Mouse (Mus musculus): ENCODE data around the gene Afmid. TPM values are rescaled to one million over a fixed set of nuclear protein-coding genes. Genes with fewer than 3 reads are reported as not detected.

Gene Afmid
- polyA plus RNA-seq, 1 experiment from 2014 or later = 5.7 TPM

DNA sequence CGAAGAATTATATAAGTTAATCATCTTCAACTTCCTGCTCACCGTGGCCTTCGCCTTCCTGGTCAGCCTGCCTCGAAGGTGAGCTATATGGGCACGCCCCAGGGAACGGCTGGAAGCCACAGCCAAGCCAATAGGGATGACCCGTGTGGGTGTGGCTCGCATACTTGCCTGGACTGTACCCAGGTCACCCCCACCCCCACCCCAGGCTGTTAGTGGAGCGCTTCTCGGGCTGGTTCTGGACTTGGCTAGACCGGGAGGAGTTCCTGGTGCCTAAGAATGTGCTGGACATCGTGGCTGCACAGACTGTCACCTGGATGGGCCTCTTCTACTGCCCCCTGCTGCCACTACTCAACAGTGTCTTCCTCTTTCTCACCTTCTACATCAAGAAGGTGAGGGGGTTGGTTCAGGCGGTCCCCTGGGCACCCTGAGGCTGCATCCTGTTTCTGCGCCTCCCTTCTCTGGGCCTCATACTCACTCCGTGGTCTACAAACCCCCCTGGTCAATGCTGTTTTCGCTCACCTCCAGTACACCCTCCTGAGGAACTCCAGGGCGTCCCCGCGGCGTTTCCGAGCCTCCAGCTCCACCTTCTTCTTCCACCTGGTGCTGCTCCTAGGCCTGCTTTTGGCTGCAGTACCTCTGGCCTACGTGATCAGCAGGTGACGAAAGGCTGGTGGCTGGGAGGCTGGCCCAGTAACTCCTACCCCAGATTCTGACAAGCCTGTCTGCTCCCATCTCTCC is 34.9 kb upstream of the Afmid start:
- H3K27me3 ChIP-seq (replicated peaks; ENCODE audit: control insufficient read depth, insufficient read depth, low read length) = 0 out of 2 replicates have a peak, but pooled peaks cover 5% of the 10 kb centered on the region
- H3K36me3 ChIP-seq (ENCODE audit: control insufficient read depth, insufficient read depth, low read length) = no peaks in the 10 kb centered on the region
- ATAC-seq (no peak), DNase-seq (ENCODE audit: low spot score) (no peak)
- no peaks in the 10 kb centered on the region for H3K4me1 ChIP-seq (ENCODE audit: control insufficient read depth, insufficient read depth, low read length)
- peak overlapping the region; percentile 12; the same call in 1 of the 2 replicates for H3K4me2 ChIP-seq (ENCODE audit: low read length)
- H3K27ac ChIP-seq (ENCODE audit: low read depth, low read length) = no peak overlapping the region
- no peak overlapping the region for H3K4me3 ChIP-seq (ENCODE audit: low read depth, low read length)
- no peaks in the 10 kb centered on the region for H3K9me3 ChIP-seq (replicated peaks; ENCODE audit: control insufficient read depth, low read length)
- no peak overlapping the region for H3K9ac ChIP-seq (ENCODE audit: low read length)
- 37% methylated on average over 23 of the region's 23 CpGs for WGBS

DNA sequence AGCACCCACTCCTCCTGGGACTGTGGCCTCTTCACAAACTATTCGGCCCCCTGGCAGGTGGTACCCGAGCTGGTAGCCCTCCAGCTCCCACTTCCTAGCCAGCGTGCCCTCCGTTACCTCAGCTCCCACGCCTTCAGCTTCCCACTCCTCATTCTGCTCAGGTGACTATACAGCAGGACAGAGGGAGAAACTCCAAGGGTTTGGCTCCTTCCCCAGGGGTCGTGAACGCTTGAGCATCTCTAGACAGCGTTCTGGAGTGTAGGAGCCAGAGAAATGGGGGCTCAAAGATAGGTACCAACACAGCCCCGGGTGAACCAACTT is 34.3 kb upstream of the Afmid start:
- WGBS = 90% methylated on average over 9 of the region's 9 CpGs
- ATAC-seq (no peak), DNase-seq (ENCODE audit: low spot score) (no peak)
- no peaks in the 10 kb centered on the region for H3K36me3 ChIP-seq (ENCODE audit: control insufficient read depth, insufficient read depth, low read length)
- no peak overlapping the region for H3K9ac ChIP-seq (ENCODE audit: low read length)
- no peaks in the 10 kb centered on the region for H3K9me3 ChIP-seq (replicated peaks; ENCODE audit: control insufficient read depth, low read length)
- H3K4me3 ChIP-seq (ENCODE audit: low read depth, low read length) = no peak overlapping the region
- H3K27me3 ChIP-seq (replicated peaks; ENCODE audit: control insufficient read depth, insufficient read depth, low read length) = 0 out of 2 replicates have a peak, but pooled peaks cover 5% of the 10 kb centered on the region
- H3K27ac ChIP-seq (ENCODE audit: low read depth, low read length) = no peak overlapping the region
- no peak overlapping the region for H3K4me2 ChIP-seq (ENCODE audit: low read length)
- no peaks in the 10 kb centered on the region for H3K4me1 ChIP-seq (ENCODE audit: control insufficient read depth, insufficient read depth, low read length)

DNA sequence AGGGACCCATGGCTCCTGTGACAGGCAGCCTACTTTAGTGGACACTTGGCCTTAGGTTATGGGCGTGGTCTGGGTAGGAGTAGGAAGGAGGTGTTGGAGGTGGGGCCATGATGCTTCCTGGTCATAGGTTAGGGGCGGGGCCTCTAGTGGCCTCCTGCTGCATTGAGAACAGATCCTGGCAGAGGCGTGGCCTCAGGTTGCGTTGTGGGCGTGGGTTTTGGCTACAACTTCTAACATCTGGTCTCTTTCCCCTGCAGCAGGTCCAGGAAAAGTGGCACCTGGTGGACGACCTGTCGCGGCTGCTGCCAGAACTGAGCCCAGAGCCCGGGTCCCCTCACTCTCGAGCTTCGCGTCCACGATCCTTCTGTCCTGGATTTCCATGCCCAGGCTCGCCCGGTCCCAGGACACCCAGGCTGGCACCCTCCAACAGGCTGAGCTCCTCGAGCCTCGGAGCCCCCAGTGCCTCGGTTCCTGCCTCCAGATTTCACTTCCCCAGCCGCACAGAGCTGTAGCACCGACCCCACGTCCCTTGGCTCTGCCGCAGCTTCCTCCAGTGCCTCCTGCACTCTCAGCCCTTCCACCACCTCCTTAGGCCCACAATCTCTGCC is 33.3 kb upstream of the Afmid start:
- ATAC-seq = no peak
- Histone ChIP-seq H3K36me3 (ENCODE audit: control insufficient read depth, insufficient read depth, low read length) (no peaks in the 10 kb centered on the region), H3K9me3 (replicated peaks; ENCODE audit: control insufficient read depth, low read length) (no peaks in the 10 kb centered on the region), H3K4me1 (ENCODE audit: control insufficient read depth, insufficient read depth, low read length) (no peaks in the 10 kb centered on the region), H3K4me2 (ENCODE audit: low read length) (no peak overlapping the region), H3K9ac (ENCODE audit: low read length) (no peak overlapping the region), H3K27me3 (replicated peaks; ENCODE audit: control insufficient read depth, insufficient read depth, low read length) (0 out of 2 replicates have a peak, but pooled peaks cover 5% of the 10 kb centered on the region), H3K4me3 (ENCODE audit: low read depth, low read length) (no peak overlapping the region), H3K27ac (ENCODE audit: low read depth, low read length) (no peak overlapping the region)
- DNase-seq (ENCODE audit: low spot score) = no peak
- 9% methylated on average over 22 of the region's 22 CpGs for WGBS

DNA sequence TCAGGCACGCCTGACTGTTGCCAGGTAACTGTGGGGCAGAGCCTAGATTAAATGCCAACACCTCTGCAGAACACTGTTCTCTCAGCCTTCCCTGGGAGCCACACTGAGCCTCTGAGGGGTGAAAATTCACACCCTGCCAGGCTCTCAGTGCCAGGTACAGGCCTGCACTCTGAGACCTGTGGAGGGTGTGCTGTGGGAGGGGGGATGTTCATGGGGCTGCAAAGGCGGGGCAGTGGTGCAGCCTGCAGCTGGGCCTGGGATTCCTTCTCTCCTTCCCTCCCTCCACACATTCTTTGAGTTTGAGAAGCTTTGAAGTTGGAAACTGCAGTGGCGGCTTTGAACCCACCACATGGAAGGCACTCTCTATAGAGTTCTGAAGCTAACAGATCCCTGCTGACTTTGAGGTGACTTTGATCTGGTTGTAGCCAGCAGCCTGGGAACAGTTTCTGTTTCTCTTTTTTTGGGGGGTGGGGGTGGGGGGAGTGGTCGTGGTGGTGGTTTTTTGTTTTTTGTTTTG is 31.6 kb upstream of the Afmid start:
- Histone ChIP-seq H3K36me3 (ENCODE audit: control insufficient read depth, insufficient read depth, low read length) (no peaks in the 10 kb centered on the region), H3K4me1 (ENCODE audit: control insufficient read depth, insufficient read depth, low read length) (no peaks in the 10 kb centered on the region), H3K4me3 (ENCODE audit: low read depth, low read length) (no peak overlapping the region), H3K9me3 (replicated peaks; ENCODE audit: control insufficient read depth, low read length) (no peaks in the 10 kb centered on the region), H3K27me3 (replicated peaks; ENCODE audit: control insufficient read depth, insufficient read depth, low read length) (0 out of 2 replicates have a peak, but pooled peaks cover 5% of the 10 kb centered on the region), H3K9ac (ENCODE audit: low read length) (no peak overlapping the region), H3K27ac (ENCODE audit: low read depth, low read length) (no peak overlapping the region), H3K4me2 (ENCODE audit: low read length) (no peak overlapping the region)
- no peak for ATAC-seq
- WGBS = 56% methylated on average over 4 of the region's 4 CpGs
- no peak for DNase-seq (ENCODE audit: low spot score)

DNA sequence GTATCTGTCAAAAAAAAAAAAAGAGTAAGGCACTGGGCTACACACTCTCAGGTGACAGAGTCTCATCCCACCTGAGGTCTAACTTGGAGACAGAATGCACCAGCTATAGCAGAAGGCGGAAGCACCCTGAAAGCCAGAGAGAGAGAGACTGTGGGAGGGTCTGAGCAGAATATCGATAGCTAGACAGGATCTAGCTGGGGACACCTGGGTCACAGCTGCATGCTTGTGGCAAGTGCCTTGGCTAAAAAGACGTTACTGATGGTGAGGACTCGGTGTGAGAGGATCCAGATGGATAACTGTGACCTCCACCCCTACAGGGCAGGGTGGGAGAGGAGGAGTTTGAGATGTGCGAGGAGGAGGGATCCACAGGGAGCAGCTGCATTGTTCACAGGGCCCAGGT is 28.8 kb upstream of the Afmid start:
- DNase-seq (ENCODE audit: low spot score) (no peak), ATAC-seq (no peak)
- 0 out of 2 replicates have a peak, but pooled peaks cover 3% of the 10 kb centered on the region for H3K27me3 ChIP-seq (replicated peaks; ENCODE audit: control insufficient read depth, insufficient read depth, low read length)
- H3K36me3 ChIP-seq (ENCODE audit: control insufficient read depth, insufficient read depth, low read length) = no peaks in the 10 kb centered on the region
- H3K9me3 ChIP-seq (replicated peaks; ENCODE audit: control insufficient read depth, low read length) = no peaks in the 10 kb centered on the region
- no peak overlapping the region for H3K27ac ChIP-seq (ENCODE audit: low read depth, low read length)
- WGBS = 51% methylated on average over 5 of the region's 5 CpGs
- no peak overlapping the region for H3K4me2 ChIP-seq (ENCODE audit: low read length)
- no peak overlapping the region for H3K4me3 ChIP-seq (ENCODE audit: low read depth, low read length)
- no peak overlapping the region for H3K9ac ChIP-seq (ENCODE audit: low read length)
- no peaks in the 10 kb centered on the region for H3K4me1 ChIP-seq (ENCODE audit: control insufficient read depth, insufficient read depth, low read length)

DNA sequence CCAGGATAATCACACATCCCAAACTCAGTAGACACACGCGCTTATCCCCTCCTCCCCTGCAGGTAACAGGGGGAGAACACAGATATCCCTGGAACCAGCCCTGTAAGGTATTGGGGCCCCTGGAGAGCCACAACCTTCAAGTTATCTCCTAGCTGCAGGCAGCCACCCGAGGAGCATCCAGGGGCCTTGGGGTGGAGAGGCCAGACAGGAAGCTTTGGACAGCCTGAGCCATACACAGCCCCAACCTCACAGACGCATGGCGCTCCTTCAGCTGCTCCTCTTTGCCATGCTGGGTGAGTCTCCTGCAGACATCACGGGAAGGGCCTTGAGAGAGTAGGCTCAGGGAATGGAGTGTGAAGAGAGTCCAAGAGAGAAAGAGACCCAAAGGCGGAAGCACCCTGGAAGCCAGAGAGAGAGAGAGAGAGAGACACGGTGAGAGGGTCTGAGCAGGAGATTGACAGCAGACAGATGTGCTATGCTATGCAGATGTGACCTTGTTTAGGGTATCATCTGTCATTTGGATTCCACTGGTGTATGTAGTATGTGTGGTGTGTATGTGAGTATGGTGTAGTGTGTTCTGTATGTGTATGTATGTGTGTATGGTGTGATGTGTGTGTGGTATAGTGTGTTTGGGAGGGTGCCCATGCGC is 28.1 kb upstream of the Afmid start, which contains the start of gene 6030468B19Rik:
Gene 6030468B19Rik (plus strand): TSS at position 150 of the 649 bp plus-strand sequence.
- Histone ChIP-seq H3K27me3 (replicated peaks; ENCODE audit: control insufficient read depth, insufficient read depth, low read length) (no peaks in the 10 kb centered on the region), H3K9me3 (replicated peaks; ENCODE audit: control insufficient read depth, low read length) (no peaks in the 10 kb centered on the region), H3K4me2 (ENCODE audit: low read length) (no peak within 1 kb of the TSS), H3K27ac (ENCODE audit: low read depth, low read length) (no peak within 1 kb of the TSS), H3K4me3 (ENCODE audit: low read depth, low read length) (no peak within 1 kb of the TSS), H3K9ac (ENCODE audit: low read length) (no peak within 1 kb of the TSS), H3K4me1 (ENCODE audit: control insufficient read depth, insufficient read depth, low read length) (no peaks in the 10 kb centered on the region), H3K36me3 (ENCODE audit: control insufficient read depth, insufficient read depth, low read length) (no peaks in the 10 kb centered on the region)
- ATAC-seq (no peak), DNase-seq (ENCODE audit: low spot score) (no peak)
- 65% methylated on average over 9 of the region's 9 CpGs for WGBS

DNA sequence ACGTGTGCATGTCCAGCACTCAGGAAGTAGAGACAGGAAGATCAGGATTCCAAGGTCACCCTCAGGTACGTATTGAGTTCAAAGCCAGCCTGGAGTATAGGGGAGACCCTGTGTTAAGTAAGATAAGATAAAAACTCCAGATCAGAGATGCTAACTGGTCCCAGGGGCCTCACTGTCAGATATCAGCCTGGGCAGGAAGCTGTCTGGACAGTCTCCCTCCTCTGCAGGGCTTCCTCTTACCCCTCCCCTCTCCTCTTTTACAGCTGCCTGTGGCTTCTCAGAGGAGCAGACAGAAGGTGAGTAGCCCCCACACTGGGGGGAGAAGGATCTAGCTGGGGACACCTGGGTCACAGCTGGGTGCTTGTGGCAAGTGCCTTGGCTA is 27.6 kb upstream of the Afmid start:
- H3K4me3 ChIP-seq (ENCODE audit: low read depth, low read length) = no peak overlapping the region
- no peak overlapping the region for H3K27ac ChIP-seq (ENCODE audit: low read depth, low read length)
- DNase-seq (ENCODE audit: low spot score) (no peak), ATAC-seq (no peak)
- no peak overlapping the region for H3K4me2 ChIP-seq (ENCODE audit: low read length)
- no peaks in the 10 kb centered on the region for H3K9me3 ChIP-seq (replicated peaks; ENCODE audit: control insufficient read depth, low read length)
- no peaks in the 10 kb centered on the region for H3K27me3 ChIP-seq (replicated peaks; ENCODE audit: control insufficient read depth, insufficient read depth, low read length)
- no peak overlapping the region for H3K9ac ChIP-seq (ENCODE audit: low read length)
- H3K4me1 ChIP-seq (ENCODE audit: control insufficient read depth, insufficient read depth, low read length) = no peaks in the 10 kb centered on the region
- 79% methylated on average over 2 of the region's 2 CpGs for WGBS
- H3K36me3 ChIP-seq (ENCODE audit: control insufficient read depth, insufficient read depth, low read length) = no peaks in the 10 kb centered on the region

DNA sequence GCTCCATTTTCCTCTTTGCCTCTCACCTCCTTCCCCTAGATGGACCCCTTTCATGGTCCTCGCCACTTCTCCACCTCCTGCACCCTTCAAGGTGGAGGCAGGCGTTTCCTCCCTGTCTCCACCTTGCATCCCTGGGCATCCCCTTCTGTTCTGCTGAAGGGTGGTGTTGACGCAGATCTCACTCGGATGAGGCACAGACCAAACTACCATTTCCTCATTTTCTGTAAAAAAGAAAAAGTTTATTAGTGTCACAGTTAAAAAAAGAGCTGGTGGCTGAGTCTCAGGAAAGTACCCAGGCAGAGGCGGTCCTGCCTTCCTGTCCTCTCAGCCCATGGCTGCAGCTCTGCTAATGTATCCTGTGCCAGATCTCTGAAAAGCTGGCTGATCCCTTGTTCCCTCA is 26.6 kb upstream of the Afmid start:
- Histone ChIP-seq H3K27me3 (replicated peaks; ENCODE audit: control insufficient read depth, insufficient read depth, low read length) (no peaks in the 10 kb centered on the region), H3K9me3 (replicated peaks; ENCODE audit: control insufficient read depth, low read length) (no peaks in the 10 kb centered on the region), H3K27ac (ENCODE audit: low read depth, low read length) (no peak overlapping the region), H3K36me3 (ENCODE audit: control insufficient read depth, insufficient read depth, low read length) (no peaks in the 10 kb centered on the region), H3K4me1 (ENCODE audit: control insufficient read depth, insufficient read depth, low read length) (no peaks in the 10 kb centered on the region), H3K4me2 (ENCODE audit: low read length) (no peak overlapping the region), H3K9ac (ENCODE audit: low read length) (no peak overlapping the region), H3K4me3 (ENCODE audit: low read depth, low read length) (no peak overlapping the region)
- no peak for ATAC-seq
- WGBS = 71% methylated on average over 5 of the region's 5 CpGs
- no peak for DNase-seq (ENCODE audit: low spot score)

DNA sequence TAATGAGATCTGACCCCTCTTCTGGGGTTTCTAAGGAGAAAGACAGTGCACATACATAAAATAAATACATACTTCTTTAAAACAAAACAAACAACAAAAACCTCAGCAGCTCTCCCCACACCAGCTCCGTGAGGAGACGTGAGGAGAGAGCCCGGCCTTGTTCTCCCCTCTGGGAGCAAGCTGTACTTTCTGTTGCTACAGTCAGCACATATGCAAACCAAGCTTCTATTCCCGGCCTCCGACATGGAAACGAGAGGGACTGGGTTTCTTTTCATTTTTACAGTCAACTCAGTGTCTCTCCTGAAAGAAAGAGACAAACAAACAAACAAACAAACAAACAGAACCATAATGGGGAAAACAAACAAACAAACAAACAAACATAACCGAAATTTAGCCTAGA is 25.7 kb upstream of the Afmid start:
- 88% methylated on average over 7 of the region's 7 CpGs for WGBS

More for the DNA sequence above, 25.7 kb upstream of the Afmid start:
- Histone ChIP-seq H3K4me3 (ENCODE audit: low read depth, low read length) (no peak overlapping the region), H3K9ac (ENCODE audit: low read length) (no peak overlapping the region), H3K4me2 (ENCODE audit: low read length) (no peak overlapping the region), H3K27me3 (replicated peaks; ENCODE audit: control insufficient read depth, insufficient read depth, low read length) (no peaks in the 10 kb centered on the region), H3K36me3 (ENCODE audit: control insufficient read depth, insufficient read depth, low read length) (no peaks in the 10 kb centered on the region), H3K9me3 (replicated peaks; ENCODE audit: control insufficient read depth, low read length) (no peaks in the 10 kb centered on the region), H3K27ac (ENCODE audit: low read depth, low read length) (no peak overlapping the region), H3K4me1 (ENCODE audit: control insufficient read depth, insufficient read depth, low read length) (no peaks in the 10 kb centered on the region)
- no peak for ATAC-seq
- DNase-seq (ENCODE audit: low spot score) = no peak

All from forebrain, embryonic 14.5 days (tissue).